Mouse (Mus musculus) cerebellum, adult 11 months (tissue): ENCODE results near the gene Nenf.
A peak's percentile ranks its signal among the peaks of the same experiment; 100 is the strongest.

Experiments used
- DNase-seq: peaks from one replicate; pipeline ENCODE4 v3.0.0; 2022

The Nenf gene

GRCm38 (mm10) chr1:191316818-191317217, 1.2 kb downstream of the Nenf start:
- no peak for DNase-seq

DNA sequence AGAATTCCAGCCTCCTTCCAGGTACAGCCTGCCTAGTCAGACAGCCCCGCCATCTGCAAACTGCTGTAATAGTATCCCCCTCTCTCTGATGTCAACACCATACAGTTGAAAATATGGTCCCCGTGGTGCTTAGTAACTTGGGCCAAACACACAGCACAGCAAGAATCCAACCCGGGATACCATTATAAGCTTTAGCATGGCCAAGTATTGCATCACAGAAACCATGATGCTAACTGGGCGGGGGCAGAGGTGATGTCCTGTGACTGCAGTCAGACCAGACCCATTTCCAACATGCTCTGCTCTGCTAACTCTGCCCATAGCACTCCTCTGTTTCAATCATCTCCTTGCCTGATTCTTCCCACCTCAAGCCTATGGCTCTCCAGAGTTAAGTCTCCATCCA, 4.1 kb downstream of the Nenf start:
- DNase-seq, result no peak

DNA sequence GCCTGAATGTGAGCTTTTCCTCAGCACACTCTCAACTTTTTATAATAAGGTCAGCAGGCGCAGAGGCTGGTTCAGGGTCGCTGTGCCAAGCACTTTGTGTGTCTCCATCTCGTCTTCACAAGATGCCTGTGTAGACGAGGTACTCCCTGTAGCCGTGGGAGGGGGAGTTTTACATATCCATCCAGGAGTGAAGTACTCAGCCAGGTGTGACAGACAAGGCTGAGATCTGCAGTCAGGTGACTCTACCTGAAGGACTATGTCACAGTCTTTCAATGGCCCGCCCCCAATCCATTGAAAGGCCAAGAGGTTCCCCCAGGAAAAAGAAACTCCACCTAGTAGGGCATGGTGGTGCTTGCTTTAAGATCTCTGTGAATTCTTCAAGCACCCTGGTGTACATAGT, 4.8 kb downstream of the Nenf start:
- DNase-seq, result no peak

- DNase-seq, result peak; percentile 78
Observed at GRCm38 (mm10) chr1:191312513-191312941, 5.5 kb downstream of the Nenf start.

DNA sequence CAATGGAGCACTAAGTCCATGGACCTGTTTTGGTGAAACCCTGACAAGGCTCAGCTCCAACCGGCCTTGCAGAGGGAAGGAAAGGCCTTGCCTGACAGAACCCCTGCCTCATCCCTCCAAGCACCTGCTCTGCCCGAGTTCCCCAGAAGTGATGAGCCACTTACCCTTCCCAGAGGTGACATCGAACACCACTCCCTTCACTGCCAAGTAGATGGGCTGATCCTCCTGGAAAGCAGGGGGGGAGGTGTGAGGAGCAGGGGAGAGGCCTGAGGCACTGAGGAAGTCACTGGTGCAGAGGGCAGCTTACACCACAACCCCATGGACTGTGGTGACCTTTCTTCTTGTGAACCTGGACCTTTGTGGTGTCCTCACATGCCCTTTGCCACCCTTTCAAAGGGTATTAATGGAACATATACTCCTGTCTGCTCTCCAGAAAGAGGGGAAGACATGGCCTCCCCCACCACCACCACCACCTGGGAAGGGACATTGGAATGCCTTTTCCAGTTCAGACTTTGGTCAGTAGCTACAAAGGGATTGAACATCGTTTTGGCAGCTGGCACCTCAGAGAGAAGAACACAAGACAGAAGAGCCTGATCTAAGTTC, 6.6 kb downstream of the Nenf start:
- DNase-seq, result no peak

DNA sequence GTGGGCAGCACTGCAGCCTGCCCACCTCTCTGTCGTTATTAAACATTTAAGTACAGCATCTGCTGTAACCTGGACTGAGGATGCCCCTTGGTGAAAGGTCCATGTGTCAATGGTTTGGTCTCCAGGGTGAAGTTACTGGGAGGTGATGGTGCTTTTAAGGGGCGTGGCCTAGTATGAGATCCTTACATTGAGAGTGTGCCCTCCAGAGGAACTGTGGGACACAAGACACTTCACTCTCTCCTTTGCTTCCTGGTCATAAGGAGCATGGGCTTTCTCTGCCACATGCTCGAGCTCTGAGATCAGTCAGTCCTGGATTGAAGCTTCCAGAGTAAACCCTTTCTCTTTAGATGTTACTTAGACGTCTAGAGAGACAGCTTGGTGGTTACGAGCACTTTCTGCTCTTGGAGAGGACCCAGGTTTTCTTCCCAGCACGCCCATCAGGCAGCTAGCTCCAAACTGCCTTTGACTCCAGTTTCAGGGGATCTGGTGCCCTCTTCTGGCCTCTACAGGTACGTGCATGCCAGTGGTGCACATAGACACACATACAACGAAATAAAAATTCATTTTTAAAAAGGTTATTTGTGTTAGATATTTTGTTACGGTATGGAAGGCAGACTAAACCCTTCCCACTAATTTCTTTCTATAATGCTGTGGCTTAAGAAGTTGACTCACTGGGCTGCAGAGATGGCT, 10.1 kb downstream of the Nenf start:
- DNase-seq, result no peak

GRCm38 (mm10) chr1:191306316-191306715, 11.7 kb downstream of the Nenf start:
- DNase-seq, result no peak

- DNase-seq, result no peak
Observed at GRCm38 (mm10) chr1:191305610-191306009, 12.4 kb downstream of the Nenf start.

DNA sequence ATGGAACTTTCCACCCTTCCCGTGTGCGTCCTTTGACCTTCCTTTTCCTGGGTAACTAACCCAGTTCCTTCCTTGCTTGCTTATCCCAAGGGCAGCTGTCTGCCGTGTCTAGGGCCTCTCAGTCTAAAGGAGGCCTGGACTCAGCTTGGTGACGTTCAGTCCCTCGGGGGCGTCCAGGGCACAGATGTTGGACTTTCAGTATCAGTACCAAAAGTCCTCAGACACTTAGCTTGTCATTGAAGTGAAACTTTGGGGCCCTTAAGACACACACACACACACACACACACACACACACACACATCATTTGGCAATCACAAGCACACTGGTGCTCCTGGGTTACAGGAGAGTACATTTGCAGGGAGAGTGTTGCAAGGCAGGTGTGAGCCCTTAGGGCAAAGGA, 13.8 kb downstream of the Nenf start:
- DNase-seq, result no peak

GRCm38 (mm10) chr1:191303736-191304135, 14.3 kb downstream of the Nenf start:
- DNase-seq, result no peak

- no peak for DNase-seq
Observed at GRCm38 (mm10) chr1:191301903-191302302, 16.1 kb downstream of the Nenf start.

GRCm38 (mm10) chr1:191299215-191299942, 18.6 kb downstream of the Nenf start:
- DNase-seq, result no peak

DNA sequence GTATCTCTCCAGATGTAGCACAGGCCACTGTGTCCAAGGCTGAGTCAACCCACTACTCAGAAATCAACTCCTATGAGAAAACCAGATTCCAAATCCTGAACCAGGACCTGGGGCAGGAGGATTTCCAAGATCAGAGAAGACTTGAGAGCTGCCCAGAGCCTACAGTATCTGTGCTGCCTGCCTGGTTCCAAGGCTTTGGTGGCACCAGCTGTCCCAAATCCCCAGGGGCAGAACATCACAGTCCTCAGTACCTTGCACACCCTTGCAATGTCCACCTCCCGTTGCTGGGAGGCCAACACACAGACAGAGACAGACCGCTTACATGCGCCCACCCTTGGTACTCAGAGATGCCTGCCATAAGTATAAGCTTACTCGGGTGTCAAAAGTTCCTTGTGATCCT, 19.7 kb downstream of the Nenf start:
- DNase-seq, result no peak

DNA sequence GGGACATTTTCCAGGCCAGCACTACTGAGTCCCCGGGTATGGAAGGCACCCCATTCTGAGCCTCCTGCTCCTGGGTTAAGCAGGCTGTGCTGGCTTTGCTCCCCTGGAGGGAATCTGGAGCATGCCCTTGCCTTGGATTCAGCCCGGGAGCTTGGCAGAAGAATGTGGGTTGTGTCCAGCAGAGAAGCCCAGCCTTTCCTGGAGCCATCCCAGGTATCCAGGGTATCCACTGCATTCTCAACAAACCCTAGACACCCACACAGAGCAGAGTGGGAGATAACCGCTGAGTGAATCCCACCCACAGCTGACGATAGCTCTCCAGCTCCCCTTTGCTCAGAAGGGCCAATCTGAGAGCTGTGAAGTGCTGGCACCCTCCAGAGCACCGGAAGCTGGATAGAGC, 21.5 kb downstream of the Nenf start:
- peak; percentile 13 for DNase-seq

- DNase-seq, result no peak
Observed at GRCm38 (mm10) chr1:191295784-191296183, 22.2 kb downstream of the Nenf start.

DNA sequence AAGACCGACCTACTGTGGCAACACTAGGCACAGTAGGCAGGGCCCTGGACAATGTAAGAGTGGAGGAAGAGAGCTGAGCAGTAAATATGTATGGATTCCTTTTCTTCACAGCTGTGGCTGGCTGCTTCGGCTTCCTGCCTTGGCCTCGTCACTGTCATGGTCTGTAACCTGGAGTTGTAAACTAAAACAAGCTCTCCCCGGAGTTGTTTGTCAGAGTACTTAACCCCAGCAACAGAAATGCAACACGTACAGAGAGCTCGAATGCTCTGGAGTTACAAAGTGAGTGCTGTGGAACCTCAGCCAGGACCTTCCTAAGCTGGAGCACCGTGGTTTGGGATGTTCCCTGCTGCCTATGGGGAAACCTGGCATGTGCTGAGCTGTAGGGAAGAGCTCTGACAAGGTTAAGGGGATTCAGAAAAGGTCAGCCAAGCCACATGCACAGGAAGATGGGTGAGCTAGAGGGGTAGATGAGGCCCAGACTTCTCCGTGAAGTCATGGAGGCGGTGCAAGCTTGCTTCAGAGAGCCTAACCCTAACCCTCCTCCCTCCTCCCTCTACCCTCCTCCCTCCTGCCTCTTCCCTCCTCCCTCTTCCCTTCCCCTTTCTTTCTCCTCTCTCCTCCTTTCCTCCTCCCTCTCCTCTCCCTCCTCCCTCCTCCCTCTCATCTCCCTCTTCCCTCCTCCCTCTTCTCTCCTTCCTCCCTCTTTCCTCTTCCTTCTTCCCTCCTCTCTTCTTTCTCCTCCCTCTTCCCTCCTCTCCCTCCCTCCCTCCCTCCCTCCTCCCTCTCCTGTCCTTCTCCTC, 23.8 kb downstream of the Nenf start:
- DNase-seq, result no peak

DNA sequence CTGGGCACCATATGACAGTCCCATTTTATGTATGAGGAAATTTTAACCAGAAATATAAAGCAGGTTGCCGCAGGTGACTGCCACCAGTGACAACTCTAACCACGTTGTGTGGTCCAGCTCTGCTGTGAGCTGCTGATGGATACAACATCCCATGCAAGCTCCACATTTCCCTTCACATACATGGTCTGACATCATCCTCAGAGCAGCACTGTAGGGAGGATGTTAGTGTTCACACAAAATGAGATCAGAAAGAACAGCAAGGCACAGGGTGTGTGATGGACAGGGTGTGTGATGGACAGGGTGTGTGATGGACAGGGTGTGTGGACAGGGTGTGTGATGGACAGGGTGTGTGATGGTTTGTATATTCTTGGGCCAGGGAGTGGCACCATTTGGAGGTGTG, 24.9 kb downstream of the Nenf start:
- DNase-seq, result no peak

- peak; percentile 38 for DNase-seq
Observed at GRCm38 (mm10) chr1:191292348-191292747, 25.6 kb downstream of the Nenf start.

GRCm38 (mm10) chr1:191288762-191289161, 29.2 kb downstream of the Nenf start:
- no peak for DNase-seq

DNA sequence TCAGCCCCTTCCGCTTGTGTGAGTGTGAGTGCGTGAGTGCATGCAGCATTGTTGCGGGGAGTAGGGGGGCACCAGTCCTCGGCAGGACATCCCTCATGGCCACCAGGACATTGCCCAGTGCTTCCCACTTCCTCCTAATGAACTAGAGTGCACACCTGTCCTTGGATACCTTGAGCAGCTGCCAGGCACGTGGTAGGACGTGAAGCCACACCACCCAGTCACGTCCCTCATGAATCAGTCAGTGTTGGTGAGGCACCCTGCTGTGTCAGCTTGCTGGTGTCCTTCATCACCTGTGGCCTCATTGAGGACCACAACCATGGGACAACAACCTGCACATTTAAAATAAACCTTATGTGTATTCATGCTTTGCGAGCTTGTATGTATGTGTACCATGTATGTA, 33.5 kb downstream of the Nenf start:
- DNase-seq, result no peak

GRCm38 (mm10) chr1:191283110-191284040, 34.6 kb downstream of the Nenf start:
- DNase-seq, result no peak

DNA sequence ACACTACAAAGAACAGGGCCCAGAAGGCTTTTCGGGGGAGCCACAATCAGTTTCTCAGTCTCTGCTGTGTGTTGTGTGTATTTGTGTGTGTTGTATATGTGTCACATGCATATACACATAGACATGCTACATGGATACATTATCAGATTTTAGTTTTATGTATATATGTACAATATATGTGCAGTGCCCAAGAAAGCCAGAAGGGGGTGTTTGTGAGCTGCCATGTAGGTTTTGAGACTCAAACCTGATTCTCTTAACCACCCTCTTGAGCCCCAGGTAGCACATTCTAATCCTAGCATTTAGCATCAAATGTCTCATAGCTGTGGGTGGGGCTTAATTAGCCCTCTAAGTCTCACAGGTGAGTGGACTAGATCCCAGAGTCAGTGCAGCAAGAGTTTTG, 35.7 kb downstream of the Nenf start:
- DNase-seq, result no peak
